Mouse (Mus musculus) myocyte (in vitro differentiated cells): ENCODE data around the gene Rras. TPM values are rescaled to one million over a fixed set of nuclear protein-coding genes. Genes with fewer than 3 reads are reported as not detected.
A peak's percentile ranks its signal among the peaks of the same experiment; 100 is the strongest.

ENCODE experiments used
- H3K27me3 ChIP-seq: one replicate; pipeline ENCODE4 v1.6.1; 2011; ENCODE audit not compliant: control insufficient read depth, insufficient read depth, insufficient read length
- H3K36me3 ChIP-seq: one replicate; pipeline ENCODE4 v1.6.1; 2011; ENCODE audit not compliant: control insufficient read depth, insufficient read depth
- H3K4me2 ChIP-seq: one replicate; pipeline ENCODE4 v1.6.1; 2011; ENCODE audit warnings: low read depth, control low read depth
- H3K4me3 ChIP-seq: one replicate; pipeline ENCODE4 v1.5.1; 2011; ENCODE audit warnings: mild to moderate bottlenecking, control low read depth, moderate library complexity
- H3K79me2 ChIP-seq: one replicate; pipeline ENCODE4 v1.6.1; 2011; ENCODE audit not compliant: control insufficient read depth, insufficient read depth
- H3ac ChIP-seq: one replicate; pipeline ENCODE4 v1.6.1; 2011; ENCODE audit not compliant: control insufficient read depth, insufficient read length
- CEBPB ChIP-seq: IDR thresholded peaks from 2 replicates; pipeline ENCODE4 v1.6.1; 2011; ENCODE audit warnings: mild to moderate bottlenecking, moderate library complexity; ENCODE audit not compliant: poor library complexity, insufficient read depth, severe bottlenecking
- E2F4 ChIP-seq: IDR thresholded peaks from one replicate; pipeline ENCODE4 v1.6.1; 2011; ENCODE audit warnings: mild to moderate bottlenecking, control low read depth, moderate library complexity; ENCODE audit not compliant: insufficient read depth
- MAX ChIP-seq: IDR thresholded peaks from one replicate; pipeline ENCODE4 v1.6.1; 2011; ENCODE audit warnings: low read depth, mild to moderate bottlenecking, control low read depth
- MYOD1 ChIP-seq, 3 experiments: IDR thresholded peaks; one replicate each; pipeline ENCODE4 v1.6.1; 2011; ENCODE audit warnings: control low read depth in 2 of 3, low read depth in 2 of 3, mild to moderate bottlenecking in 2 of 3, moderate library complexity in 1 of 3; ENCODE audit not compliant: insufficient read length in 2 of 3, control insufficient read depth in 1 of 3
- MYOG ChIP-seq, 3 experiments: IDR thresholded peaks; one replicate each; pipeline ENCODE4 v1.6.1; 2011; ENCODE audit warnings: control low read depth in 2 of 3, low read depth in 2 of 3, mild to moderate bottlenecking in 2 of 3; ENCODE audit not compliant: insufficient read length in 2 of 3, control insufficient read depth in 1 of 3, insufficient read depth in 1 of 3
- POLR2A ChIP-seq: IDR thresholded peaks from one replicate; pipeline ENCODE4 v1.6.1; 2011; ENCODE audit warnings: low read depth, mild to moderate bottlenecking, control low read depth, moderate library complexity; ENCODE audit not compliant: insufficient read length
- POLR2AphosphoS2 ChIP-seq: IDR thresholded peaks from one replicate; pipeline ENCODE4 v1.6.1; 2011; ENCODE audit warnings: low read depth, control low read depth; ENCODE audit not compliant: insufficient read length
- REST ChIP-seq: IDR thresholded peaks from one replicate; pipeline ENCODE4 v1.6.1; 2011; ENCODE audit warnings: mild to moderate bottlenecking, control low read depth, moderate library complexity; ENCODE audit not compliant: insufficient read depth, insufficient read length
- SRF ChIP-seq: IDR thresholded peaks from one replicate; pipeline ENCODE4 v1.6.1; 2011; ENCODE audit warnings: low read depth; ENCODE audit not compliant: control insufficient read depth, insufficient read length
- TCF12 ChIP-seq: IDR thresholded peaks from one replicate; pipeline ENCODE4 v1.6.1; 2011; ENCODE audit warnings: mild to moderate bottlenecking, control low read depth; ENCODE audit not compliant: poor library complexity, insufficient read depth, severe bottlenecking
- USF1 ChIP-seq: IDR thresholded peaks from one replicate; pipeline ENCODE4 v1.6.1; 2011; ENCODE audit warnings: low read depth, mild to moderate bottlenecking, control low read depth, moderate library complexity
- polyA plus RNA-seq: library from polyadenylated mRNA; unstranded; fragments of >200 nt; fragmentation: generic; extraction: Trizol; gene quantifications from one replicate; pipeline ENCODE4 v1.2.1, GENCODE M21; 2012; ENCODE audit warnings: missing spikeins

Rras gene
- polyA plus RNA-seq, 1 experiment: 127 TPM

GRCm38 (mm10) chr7:45062239-45062835 is 44.6 kb downstream of the Rras start, which contains the start of the genes Nosip and Prrg2:
TSS of gene Nosip (plus strand) at chr7:45062429.
TSS of gene Prrg2 (minus strand) at chr7:45062677.
- TF ChIP-seq REST (no peak), SRF (peak; percentile 48), TCF12 (no peak), CEBPB (no peak), POLR2A (peak; percentile 58), MYOG (IDR thresholded peaks at IDR 0.05; ENCODE audit: control insufficient read depth in 1 of 3, insufficient read depth in 1 of 3, insufficient read length in 2 of 3, low read depth in 2 of 3) (no peak)
- Histone ChIP-seq H3K79me2 (peaks cover 42% of the 10 kb centered on the region), H3K27me3 (no peaks in the 10 kb centered on the region), H3ac (peak within 1 kb of the TSS; percentile 32), H3K4me3 (peak within 1 kb of the TSS; percentile 65), H3K4me2 (peak within 1 kb of the TSS; percentile 80), H3K36me3 (peaks cover 4% of the 10 kb centered on the region)

- H3K27me3 ChIP-seq: no peaks in the 10 kb centered on the region
- H3K36me3 ChIP-seq: peaks cover 4% of the 10 kb centered on the region
- no peak overlapping the region for H3K4me2 ChIP-seq
- H3K4me3 ChIP-seq: no peak overlapping the region
- H3K79me2 ChIP-seq: peaks cover 90% of the 10 kb centered on the region
- no peak overlapping the region for H3ac ChIP-seq
- no peak for TF ChIP-seq E2F4
- TF ChIP-seq REST: no peak
These were observed 49.6 kb downstream of the Rras start for GRCm38 (mm10) chr7:45067190-45067999.

- TF ChIP-seq MYOD1 (IDR thresholded peaks at IDR 0.05; ENCODE audit: control insufficient read depth in 1 of 3, insufficient read length in 2 of 3, low read depth in 2 of 3): peak in 1 of 3 experiments; percentile 44
- peak in 1 of 3 experiments; percentile 27 for TF ChIP-seq MYOG (IDR thresholded peaks at IDR 0.05; ENCODE audit: control insufficient read depth in 1 of 3, insufficient read depth in 1 of 3, insufficient read length in 2 of 3, low read depth in 2 of 3)
- no peak for TF ChIP-seq SRF
- peak; percentile 71 for TF ChIP-seq USF1
- Histone ChIP-seq H3ac (no peak overlapping the region), H3K4me3 (no peak overlapping the region)
These were observed 50.2 kb downstream of the Rras start for GRCm38 (mm10) chr7:45068000-45068318.

GRCm38 (mm10) chr7:45069671-45070070 is 51.9 kb downstream of the Rras start:
- TF ChIP-seq E2F4 (no peak), TCF12 (no peak), POLR2AphosphoS2 (no peak), CEBPB (no peak), MAX (no peak)
- Histone ChIP-seq H3ac (no peak overlapping the region), H3K27me3 (no peaks in the 10 kb centered on the region), H3K36me3 (no peaks in the 10 kb centered on the region), H3K79me2 (peaks cover 87% of the 10 kb centered on the region), H3K4me3 (no peak overlapping the region), H3K4me2 (no peak overlapping the region)

More at GRCm38 (mm10) chr7:45068000-45068318, 50.2 kb downstream of the Rras start:
- Histone ChIP-seq H3K79me2 (peaks cover 94% of the 10 kb centered on the region), H3K36me3 (peaks cover 4% of the 10 kb centered on the region), H3K27me3 (no peaks in the 10 kb centered on the region), H3K4me2 (no peak overlapping the region)

Other genes with a start within 250 kb of the Rras start
- gene Nup62, start 201.9 kb upstream of the Rras start, polyA plus RNA-seq: 77.0 TPM
- gene Il4i1, start 201.6 kb upstream of the Rras start, polyA plus RNA-seq: 1.9 TPM
- gene Atf5, start 201.3 kb upstream of the Rras start, polyA plus RNA-seq: 939 TPM
- 200 TPM for gene Akt1s1, start 169.0 kb upstream of the Rras start, polyA plus RNA-seq
- 53.8 TPM for gene Tbc1d17, start 168.9 kb upstream of the Rras start, polyA plus RNA-seq
- gene Pnkp, start 160.8 kb upstream of the Rras start, polyA plus RNA-seq: 47.9 TPM
- gene Ptov1, start 148.2 kb upstream of the Rras start, polyA plus RNA-seq: 298 TPM
- gene Med25, start 125.2 kb upstream of the Rras start, polyA plus RNA-seq: 57.4 TPM
- gene Fuz, start 121.9 kb upstream of the Rras start, polyA plus RNA-seq: 11.6 TPM
- 125 TPM for gene Ap2a1, start 88.5 kb upstream of the Rras start, polyA plus RNA-seq
- not detected for gene Tsks, start 74.8 kb upstream of the Rras start, polyA plus RNA-seq
- gene Cpt1c, start 43.1 kb upstream of the Rras start, polyA plus RNA-seq: 2.7 TPM
- 729 TPM for gene Prmt1, start 31.4 kb upstream of the Rras start, polyA plus RNA-seq
- 45.1 TPM for gene Irf3, start 20.3 kb upstream of the Rras start, polyA plus RNA-seq
- 13.3 TPM for gene Bcl2l12, start 19.2 kb upstream of the Rras start, polyA plus RNA-seq
- 56.7 TPM for gene Scaf1, start 1.6 kb upstream of the Rras start, polyA plus RNA-seq
- gene Prr12, start 34.9 kb downstream of the Rras start, polyA plus RNA-seq: 10.2 TPM
- 66.1 TPM for gene Nosip, start 44.5 kb downstream of the Rras start, polyA plus RNA-seq
- gene Prrg2, start 44.7 kb downstream of the Rras start, polyA plus RNA-seq: 12.9 TPM
- 123 TPM for gene Rcn3, start 74.3 kb downstream of the Rras start, polyA plus RNA-seq
- gene Fcgrt, start 85.9 kb downstream of the Rras start, polyA plus RNA-seq: 67.2 TPM
- 2,217 TPM for gene Rps11, start 106.5 kb downstream of the Rras start, polyA plus RNA-seq
- 6,110 TPM for gene Rpl13a, start 110.8 kb downstream of the Rras start, polyA plus RNA-seq
- gene Gm45713, start 118.3 kb downstream of the Rras start, polyA plus RNA-seq: 3.6 TPM
- 7.2 TPM for gene Flt3l, start 118.5 kb downstream of the Rras start, polyA plus RNA-seq
- 81.9 TPM for gene Pih1d1, start 136.3 kb downstream of the Rras start, polyA plus RNA-seq
- 29.0 TPM for gene Aldh16a1, start 136.6 kb downstream of the Rras start, polyA plus RNA-seq
- gene Slc17a7, start 146.0 kb downstream of the Rras start, polyA plus RNA-seq: 3.6 TPM
- gene Gfy, start 161.6 kb downstream of the Rras start, polyA plus RNA-seq: 0.04 TPM
- gene Pth2, start 163.0 kb downstream of the Rras start, polyA plus RNA-seq: not detected
- gene Ccdc155, start 186.9 kb downstream of the Rras start, polyA plus RNA-seq: 2.2 TPM
- 0.08 TPM for gene Dkkl1, start 194.2 kb downstream of the Rras start, polyA plus RNA-seq
- 93.3 TPM for gene Tead2, start 197.8 kb downstream of the Rras start, polyA plus RNA-seq
- gene Cd37, start 221.2 kb downstream of the Rras start, polyA plus RNA-seq: 0.18 TPM
- not detected for gene Slc6a16, start 223.1 kb downstream of the Rras start, polyA plus RNA-seq